Mouse (Mus musculus): Measurements from ENCODE around the gene Olfr12. TPM values are rescaled to one million over a fixed set of nuclear protein-coding genes. Genes with fewer than 3 reads are reported as not detected.

The Olfr12 gene
- total and polyA plus RNA-seq, 2 experiments = not detected

- H3K36me3 ChIP-seq (ENCODE audit: control insufficient read depth, insufficient read depth, low read length) = no peaks in the 10 kb centered on the region; the same call in 1 of the 2 replicates
- no peaks in the 10 kb centered on the region for H3K27me3 ChIP-seq (ENCODE audit: control insufficient read depth, insufficient read depth, low read length)
- no peak for DNase-seq (ENCODE audit: extremely low read depth, low read depth, low spot score)
- peaks cover under 1% of the 10 kb centered on the region; the same call in 1 of the 2 replicates for H3K79me2 ChIP-seq (ENCODE audit: control insufficient read depth, insufficient read depth, low read length)
- 79% methylated on average over 8 of the region's 8 CpGs for WGBS
- H3K4me1 ChIP-seq (ENCODE audit: control insufficient read depth, insufficient read depth, low read length) = peaks cover 5% of the 10 kb centered on the region
- no peak overlapping the region for H3K4me3 ChIP-seq (ENCODE audit: insufficient read depth, low read depth, low read length)
- H3K9ac ChIP-seq (ENCODE audit: low read depth, low read length) = no peak overlapping the region
- no peak overlapping the region for H3K27ac ChIP-seq (replicated peaks; ENCODE audit: insufficient read depth, low read depth, low read length)
- no peak for TF ChIP-seq POLR2A (IDR thresholded peaks at IDR 0.05; ENCODE audit: extremely low read depth, insufficient read depth, low read length)
- no peak for TF ChIP-seq CTCF (IDR thresholded peaks at IDR 0.05; ENCODE audit: low read depth, low read length)
These were observed 18.4 kb downstream of the Olfr12 start for GRCm38 (mm10) chr1:92636015-92636414.

DNA sequence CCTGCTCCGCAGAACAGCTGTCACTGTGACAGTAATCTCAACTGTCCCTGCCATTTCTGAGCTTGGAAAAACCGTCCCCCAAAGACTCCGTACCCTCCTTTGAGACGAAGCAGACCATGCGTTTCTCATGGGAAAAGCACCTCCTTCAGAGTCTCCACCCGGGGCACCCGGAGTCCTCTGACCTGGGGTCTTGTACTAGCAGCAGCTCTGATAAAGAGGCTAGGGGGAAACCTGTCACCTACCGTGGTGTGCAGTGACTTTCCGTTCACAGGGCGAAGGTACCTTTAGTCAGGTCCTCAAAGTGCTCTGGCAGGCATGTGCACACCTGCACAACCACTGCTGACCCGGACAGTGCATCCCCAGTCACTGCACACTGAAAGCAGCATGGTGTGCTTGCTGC is 19.1 kb downstream of the Olfr12 start:
- TF ChIP-seq CTCF (IDR thresholded peaks at IDR 0.05; ENCODE audit: low read depth, low read length) (no peak), POLR2A (IDR thresholded peaks at IDR 0.05; ENCODE audit: extremely low read depth, insufficient read depth, low read length) (no peak)
- Histone ChIP-seq H3K9ac (ENCODE audit: low read depth, low read length) (no peak overlapping the region), H3K36me3 (ENCODE audit: control insufficient read depth, insufficient read depth, low read length) (no peaks in the 10 kb centered on the region; the same call in 1 of the 2 replicates), H3K4me3 (ENCODE audit: insufficient read depth, low read depth, low read length) (no peak overlapping the region), H3K27ac (replicated peaks; ENCODE audit: insufficient read depth, low read depth, low read length) (no peak overlapping the region), H3K4me1 (ENCODE audit: control insufficient read depth, insufficient read depth, low read length) (peaks cover 5% of the 10 kb centered on the region), H3K79me2 (ENCODE audit: control insufficient read depth, insufficient read depth, low read length) (peaks cover 7% of the 10 kb centered on the region; the same call in 1 of the 2 replicates), H3K27me3 (ENCODE audit: control insufficient read depth, insufficient read depth, low read length) (no peaks in the 10 kb centered on the region)
- WGBS = 93% methylated on average over 11 of the region's 11 CpGs
- no peak for DNase-seq (ENCODE audit: extremely low read depth, low read depth, low spot score)

GRCm38 (mm10) chr1:92637501-92638172 is 20.0 kb downstream of the Olfr12 start:
- H3K36me3 ChIP-seq (ENCODE audit: control insufficient read depth, insufficient read depth, low read length) = no peaks in the 10 kb centered on the region; the same call in 1 of the 2 replicates
- TF ChIP-seq POLR2A (IDR thresholded peaks at IDR 0.05; ENCODE audit: extremely low read depth, insufficient read depth, low read length) (no peak), CTCF (IDR thresholded peaks at IDR 0.05; ENCODE audit: low read depth, low read length) (no peak)
- no peak overlapping the region for H3K4me3 ChIP-seq (ENCODE audit: insufficient read depth, low read depth, low read length)
- H3K27me3 ChIP-seq (ENCODE audit: control insufficient read depth, insufficient read depth, low read length) = no peaks in the 10 kb centered on the region
- H3K9ac ChIP-seq (ENCODE audit: low read depth, low read length) = no peak overlapping the region
- H3K4me1 ChIP-seq (ENCODE audit: control insufficient read depth, insufficient read depth, low read length) = peaks cover 8% of the 10 kb centered on the region
- H3K79me2 ChIP-seq (ENCODE audit: control insufficient read depth, insufficient read depth, low read length) = peaks cover 7% of the 10 kb centered on the region; the same call in 1 of the 2 replicates
- no peak overlapping the region for H3K27ac ChIP-seq (replicated peaks; ENCODE audit: insufficient read depth, low read depth, low read length)
- DNase-seq (ENCODE audit: extremely low read depth, low read depth, low spot score) = no peak
- WGBS = 92% methylated on average over 15 of the region's 15 CpGs

DNA sequence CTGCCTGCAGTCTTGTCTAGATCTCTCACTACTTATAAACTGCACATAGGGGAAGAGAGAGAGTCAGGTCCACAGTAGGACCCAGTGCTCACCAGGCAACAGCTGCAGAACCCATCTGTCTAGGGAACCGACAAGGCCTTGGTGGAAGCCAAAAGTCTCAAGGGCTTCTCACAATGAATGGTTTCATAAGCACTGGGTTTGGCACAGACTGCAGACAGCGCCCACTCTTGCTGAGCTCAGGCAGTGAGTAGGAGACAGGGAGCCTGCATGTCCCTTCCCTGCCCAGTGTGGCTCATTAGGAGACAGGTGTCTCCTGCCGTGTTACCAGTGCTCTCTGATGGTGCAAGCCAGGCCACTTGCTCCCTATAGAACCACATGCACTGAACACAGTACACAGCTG is 20.6 kb downstream of the Olfr12 start:
- Histone ChIP-seq H3K27ac (replicated peaks; ENCODE audit: insufficient read depth, low read depth, low read length) (no peak overlapping the region), H3K4me3 (ENCODE audit: insufficient read depth, low read depth, low read length) (no peak overlapping the region), H3K27me3 (ENCODE audit: control insufficient read depth, insufficient read depth, low read length) (no peaks in the 10 kb centered on the region), H3K4me1 (ENCODE audit: control insufficient read depth, insufficient read depth, low read length) (peaks cover 8% of the 10 kb centered on the region), H3K79me2 (ENCODE audit: control insufficient read depth, insufficient read depth, low read length) (peaks cover 7% of the 10 kb centered on the region; the same call in 1 of the 2 replicates), H3K36me3 (ENCODE audit: control insufficient read depth, insufficient read depth, low read length) (no peaks in the 10 kb centered on the region; the same call in 1 of the 2 replicates), H3K9ac (ENCODE audit: low read depth, low read length) (no peak overlapping the region)
- WGBS = 93% methylated on average over 3 of the region's 3 CpGs
- TF ChIP-seq POLR2A (IDR thresholded peaks at IDR 0.05; ENCODE audit: extremely low read depth, insufficient read depth, low read length) = no peak
- no peak for TF ChIP-seq CTCF (IDR thresholded peaks at IDR 0.05; ENCODE audit: low read depth, low read length)
- DNase-seq (ENCODE audit: extremely low read depth, low read depth, low spot score) = no peak

DNA sequence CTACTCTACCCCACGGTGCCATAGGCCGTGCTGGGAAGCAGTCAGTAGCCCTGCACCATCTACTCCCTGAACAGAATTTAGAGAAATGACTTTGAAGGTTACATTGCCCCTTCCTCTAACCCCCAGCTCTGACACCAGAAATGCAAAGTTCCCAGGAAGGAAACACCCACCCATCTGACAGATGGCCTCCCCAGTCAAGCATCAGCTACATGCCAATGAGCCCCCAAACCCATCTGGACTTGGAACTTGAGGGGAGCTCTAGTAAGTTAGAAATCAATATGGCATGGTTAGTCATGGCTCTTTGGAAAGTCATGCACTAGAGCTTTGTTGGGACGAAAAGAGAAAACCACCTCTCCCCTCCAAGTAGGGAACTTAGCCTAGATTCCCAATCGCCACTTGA is 21.1 kb downstream of the Olfr12 start:
- TF ChIP-seq CTCF (IDR thresholded peaks at IDR 0.05; ENCODE audit: low read depth, low read length) (no peak), POLR2A (IDR thresholded peaks at IDR 0.05; ENCODE audit: extremely low read depth, insufficient read depth, low read length) (no peak)
- H3K4me1 ChIP-seq (ENCODE audit: control insufficient read depth, insufficient read depth, low read length) = peaks cover 8% of the 10 kb centered on the region
- no peak for DNase-seq (ENCODE audit: extremely low read depth, low read depth, low spot score)
- H3K27ac ChIP-seq (replicated peaks; ENCODE audit: insufficient read depth, low read depth, low read length) = no peak overlapping the region
- H3K9ac ChIP-seq (ENCODE audit: low read depth, low read length) = no peak overlapping the region
- no peak overlapping the region for H3K4me3 ChIP-seq (ENCODE audit: insufficient read depth, low read depth, low read length)
- peaks cover 7% of the 10 kb centered on the region; the same call in 1 of the 2 replicates for H3K79me2 ChIP-seq (ENCODE audit: control insufficient read depth, insufficient read depth, low read length)
- no peaks in the 10 kb centered on the region for H3K27me3 ChIP-seq (ENCODE audit: control insufficient read depth, insufficient read depth, low read length)
- 95% methylated on average over 4 of the region's 4 CpGs for WGBS
- no peaks in the 10 kb centered on the region; the same call in 1 of the 2 replicates for H3K36me3 ChIP-seq (ENCODE audit: control insufficient read depth, insufficient read depth, low read length)

DNA sequence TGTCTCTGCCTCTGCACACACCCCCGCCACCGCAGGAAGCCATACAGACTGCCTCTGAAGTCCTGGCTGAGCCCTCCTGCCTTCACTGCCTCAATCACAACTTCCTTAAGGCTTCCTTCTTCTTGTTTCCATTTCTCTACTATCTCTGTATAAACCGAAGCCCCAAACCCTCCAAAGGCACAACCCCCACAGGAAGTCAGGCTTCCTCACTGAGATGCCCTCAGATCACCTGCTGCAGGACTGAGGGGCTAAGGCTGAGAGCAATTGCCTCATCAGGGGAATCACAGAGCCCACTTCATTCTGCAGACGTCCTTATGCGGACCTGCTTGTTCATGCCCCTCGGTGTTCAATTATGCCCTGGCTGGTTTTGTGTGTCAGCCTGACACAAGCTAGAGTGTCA is 22.8 kb downstream of the Olfr12 start:
- WGBS = 82% methylated on average over 6 of the region's 6 CpGs
- Histone ChIP-seq H3K9ac (ENCODE audit: low read depth, low read length) (no peak overlapping the region), H3K27ac (replicated peaks; ENCODE audit: insufficient read depth, low read depth, low read length) (no peak overlapping the region), H3K36me3 (ENCODE audit: control insufficient read depth, insufficient read depth, low read length) (no peaks in the 10 kb centered on the region; the same call in 1 of the 2 replicates), H3K27me3 (ENCODE audit: control insufficient read depth, insufficient read depth, low read length) (no peaks in the 10 kb centered on the region), H3K79me2 (ENCODE audit: control insufficient read depth, insufficient read depth, low read length) (peaks cover 7% of the 10 kb centered on the region; the same call in 1 of the 2 replicates), H3K4me1 (ENCODE audit: control insufficient read depth, insufficient read depth, low read length) (peaks cover 8% of the 10 kb centered on the region), H3K4me3 (ENCODE audit: insufficient read depth, low read depth, low read length) (no peak overlapping the region)
- no peak for DNase-seq (ENCODE audit: extremely low read depth, low read depth, low spot score)
- TF ChIP-seq POLR2A (IDR thresholded peaks at IDR 0.05; ENCODE audit: extremely low read depth, insufficient read depth, low read length) = no peak
- TF ChIP-seq CTCF (IDR thresholded peaks at IDR 0.05; ENCODE audit: low read depth, low read length) = no peak

Measured in liver, adult 2 months (tissue).